Mouse (Mus musculus): Measurements from ENCODE around the gene Lyz1.
"Not testable (repeated sequence)": the region's sequence is repeated elsewhere in the genome, so short reads cannot be mapped to it uniquely, and the experiment has no call there.

The Lyz1 gene

GRCm38 (mm10) chr10:117286366-117286970 lies 6.2 kb downstream of the Lyz1 start:
- no peak for DNase-seq

- not testable (repeated sequence) for DNase-seq
Measured at GRCm38 (mm10) chr10:117285584-117285983, 7.1 kb downstream of the Lyz1 start.

GRCm38 (mm10) chr10:117284578-117285520 lies 7.8 kb downstream of the Lyz1 start:
- no peak for DNase-seq

GRCm38 (mm10) chr10:117283871-117284577 lies 8.6 kb downstream of the Lyz1 start:
- DNase-seq, result no peak

- not testable (repeated sequence) for DNase-seq
Measured at GRCm38 (mm10) chr10:117283196-117283595, 9.5 kb downstream of the Lyz1 start.

- no peak for DNase-seq
Measured at GRCm38 (mm10) chr10:117282551-117282950, 10.1 kb downstream of the Lyz1 start.

GRCm38 (mm10) chr10:117282049-117282448 lies 10.6 kb downstream of the Lyz1 start, which contains the start of gene Lyz2:
Lyz2 (minus strand) TSS chr10:117282321.
- DNase-seq, result peak; percentile 10

- no peak for DNase-seq
Measured at GRCm38 (mm10) chr10:117281381-117281920, 11.2 kb downstream of the Lyz1 start.

- no peak for DNase-seq
Measured at GRCm38 (mm10) chr10:117280000-117280399, 12.7 kb downstream of the Lyz1 start.

GRCm38 (mm10) chr10:117278510-117278909 lies 14.2 kb downstream of the Lyz1 start:
- DNase-seq, result not testable (repeated sequence)

- DNase-seq, result not testable (repeated sequence)
Measured at GRCm38 (mm10) chr10:117277779-117278178, 14.9 kb downstream of the Lyz1 start.

GRCm38 (mm10) chr10:117275681-117276369 lies 16.8 kb downstream of the Lyz1 start:
- no peak for DNase-seq

- not testable (repeated sequence) for DNase-seq
Measured at GRCm38 (mm10) chr10:117274645-117275044, 18.0 kb downstream of the Lyz1 start.

- no peak for DNase-seq
Measured at GRCm38 (mm10) chr10:117272023-117272422, 20.6 kb downstream of the Lyz1 start.

- DNase-seq, result no peak
Measured at GRCm38 (mm10) chr10:117259870-117260269, 32.8 kb downstream of the Lyz1 start.

- DNase-seq, result no peak
Measured at GRCm38 (mm10) chr10:117238603-117239002, 54.1 kb downstream of the Lyz1 start, which contains the start of gene 9530003J23Rik. 9530003J23Rik (minus strand) TSS chr10:117238703.
